Mouse (Mus musculus): Measurements from ENCODE around the gene 9530068E07Rik. TPM values are rescaled to one million over a fixed set of nuclear protein-coding genes. Genes with fewer than 3 reads are reported as not detected.

Gene 9530068E07Rik
- polyA plus RNA-seq, 2 experiments = 174 to 202 TPM

GRCm38 (mm10) chr11:52396597-52397188 lies 465 bp downstream of the 9530068E07Rik start:
- peak; percentile 73 for ATAC-seq (ENCODE audit: low FRiP score, low read depth)

GRCm38 (mm10) chr11:52397385-52397987 lies 1.3 kb downstream of the 9530068E07Rik start:
- DNase-seq (ENCODE audit: low spot score) = no peak
- H3K27me3 ChIP-seq (ENCODE audit: control insufficient read depth, insufficient read depth, low read length) = no peaks in the 10 kb centered on the region

More at GRCm38 (mm10) chr11:52396597-52397188, 465 bp downstream of the 9530068E07Rik start:
- Histone ChIP-seq H3K9me3 (ENCODE audit: control insufficient read depth, low read length) (no peaks in the 10 kb centered on the region), H3K27ac (replicated peaks; ENCODE audit: low read depth, low read length) (peak overlapping the region; percentile 87), H3K4me1 (ENCODE audit: control insufficient read depth, insufficient read depth, low read length) (peaks cover 4% of the 10 kb centered on the region; the same call in 1 of the 2 replicates), H3K4me3 (replicated peaks; ENCODE audit: low read length) (peak overlapping the region; percentile 88), H3K27me3 (ENCODE audit: control insufficient read depth, insufficient read depth, low read length) (no peaks in the 10 kb centered on the region), H3K36me3 (ENCODE audit: control insufficient read depth, insufficient read depth, low read length) (no peaks in the 10 kb centered on the region), H3K9ac (ENCODE audit: low read depth, low read length, severe bottlenecking) (peak overlapping the region; percentile 91), H3K4me2 (replicated peaks; ENCODE audit: low read depth, low read length, severe bottlenecking) (peak overlapping the region; percentile 73)
- no peak for DNase-seq (ENCODE audit: low spot score)
- under 1% methylated on average over 33 of the region's 33 CpGs for WGBS
- TF ChIP-seq POLR2A (IDR thresholded peaks at IDR 0.05; ENCODE audit: borderline replicate concordance, extremely low read depth, insufficient read depth, insufficient read length) = no peak

GRCm38 (mm10) chr11:52401476-52401875 lies 5.2 kb downstream of the 9530068E07Rik start:
- TF ChIP-seq POLR2A (IDR thresholded peaks at IDR 0.05; ENCODE audit: borderline replicate concordance, extremely low read depth, insufficient read depth, insufficient read length) = no peak
- Histone ChIP-seq H3K4me2 (replicated peaks; ENCODE audit: low read depth, low read length, severe bottlenecking) (no peak overlapping the region), H3K27me3 (ENCODE audit: control insufficient read depth, insufficient read depth, low read length) (no peaks in the 10 kb centered on the region), H3K36me3 (ENCODE audit: control insufficient read depth, insufficient read depth, low read length) (peaks cover 36% of the 10 kb centered on the region), H3K27ac (replicated peaks; ENCODE audit: low read depth, low read length) (no peak overlapping the region), H3K4me3 (replicated peaks; ENCODE audit: low read length) (no peak overlapping the region), H3K9me3 (ENCODE audit: control insufficient read depth, low read length) (no peaks in the 10 kb centered on the region), H3K4me1 (ENCODE audit: control insufficient read depth, insufficient read depth, low read length) (no peaks in the 10 kb centered on the region), H3K9ac (ENCODE audit: low read depth, low read length, severe bottlenecking) (no peak overlapping the region)
- DNase-seq (ENCODE audit: low spot score) = no peak
- ATAC-seq (ENCODE audit: low FRiP score, low read depth) = no peak
- 68% methylated on average over 2 of the region's 2 CpGs for WGBS

More at GRCm38 (mm10) chr11:52397385-52397987, 1.3 kb downstream of the 9530068E07Rik start:
- ATAC-seq (ENCODE audit: low FRiP score, low read depth) = no peak
- peak overlapping the region; percentile 91; the same call in 1 of the 2 replicates for H3K9ac ChIP-seq (ENCODE audit: low read depth, low read length, severe bottlenecking)
- TF ChIP-seq POLR2A (IDR thresholded peaks at IDR 0.05; ENCODE audit: borderline replicate concordance, extremely low read depth, insufficient read depth, insufficient read length) = no peak
- peaks cover 4% of the 10 kb centered on the region; the same call in 1 of the 2 replicates for H3K4me1 ChIP-seq (ENCODE audit: control insufficient read depth, insufficient read depth, low read length)
- H3K4me2 ChIP-seq (replicated peaks; ENCODE audit: low read depth, low read length, severe bottlenecking) = peak overlapping the region; percentile 73
- 86% methylated on average over 4 of the region's 4 CpGs for WGBS
- H3K9me3 ChIP-seq (ENCODE audit: control insufficient read depth, low read length) = no peaks in the 10 kb centered on the region
- peak overlapping the region; percentile 88 for H3K4me3 ChIP-seq (replicated peaks; ENCODE audit: low read length)
- H3K36me3 ChIP-seq (ENCODE audit: control insufficient read depth, insufficient read depth, low read length) = 0 out of 2 replicates have a peak, but pooled peaks cover 3% of the 10 kb centered on the region
- H3K27ac ChIP-seq (replicated peaks; ENCODE audit: low read depth, low read length) = no peak overlapping the region

DNA sequence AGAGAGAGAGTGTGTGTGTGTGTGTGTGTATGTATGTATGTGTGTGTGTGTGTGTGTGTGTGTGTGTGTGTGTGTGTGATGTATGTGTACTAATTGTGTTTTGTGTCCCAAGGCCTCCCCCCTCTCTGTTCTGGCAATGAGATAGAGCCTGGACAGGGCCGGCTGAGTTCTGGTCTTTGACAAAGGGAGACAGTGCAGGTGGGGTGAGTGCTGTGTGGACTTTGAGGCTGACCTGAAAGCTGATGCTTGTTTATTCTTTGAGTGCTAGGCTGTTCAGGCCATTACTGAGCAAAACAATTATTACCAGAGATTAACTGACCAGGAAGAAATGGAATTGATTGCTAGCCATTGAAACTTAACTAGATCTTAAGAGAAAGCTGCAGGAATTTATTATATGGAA lies 6.3 kb downstream of the 9530068E07Rik start:
- peaks cover 47% of the 10 kb centered on the region for H3K36me3 ChIP-seq (ENCODE audit: control insufficient read depth, insufficient read depth, low read length)
- TF ChIP-seq POLR2A (IDR thresholded peaks at IDR 0.05; ENCODE audit: borderline replicate concordance, extremely low read depth, insufficient read depth, insufficient read length) = no peak
- WGBS = 40% methylated on average over 1 of the region's 1 CpGs

GRCm38 (mm10) chr11:52404209-52404608 lies 8.0 kb downstream of the 9530068E07Rik start:
- Histone ChIP-seq H3K4me3 (replicated peaks; ENCODE audit: low read length) (no peak overlapping the region), H3K9ac (ENCODE audit: low read depth, low read length, severe bottlenecking) (no peak overlapping the region), H3K4me1 (ENCODE audit: control insufficient read depth, insufficient read depth, low read length) (no peaks in the 10 kb centered on the region), H3K9me3 (ENCODE audit: control insufficient read depth, low read length) (no peaks in the 10 kb centered on the region), H3K36me3 (ENCODE audit: control insufficient read depth, insufficient read depth, low read length) (peaks cover 63% of the 10 kb centered on the region), H3K27me3 (ENCODE audit: control insufficient read depth, insufficient read depth, low read length) (no peaks in the 10 kb centered on the region), H3K27ac (replicated peaks; ENCODE audit: low read depth, low read length) (no peak overlapping the region), H3K4me2 (replicated peaks; ENCODE audit: low read depth, low read length, severe bottlenecking) (no peak overlapping the region)
- WGBS = 95% methylated on average over 5 of the region's 5 CpGs
- no peak for ATAC-seq (ENCODE audit: low FRiP score, low read depth)
- DNase-seq (ENCODE audit: low spot score) = no peak
- no peak for TF ChIP-seq POLR2A (IDR thresholded peaks at IDR 0.05; ENCODE audit: borderline replicate concordance, extremely low read depth, insufficient read depth, insufficient read length)

More for the DNA sequence above, 6.3 kb downstream of the 9530068E07Rik start:
- Histone ChIP-seq H3K9ac (ENCODE audit: low read depth, low read length, severe bottlenecking) (no peak overlapping the region), H3K4me1 (ENCODE audit: control insufficient read depth, insufficient read depth, low read length) (no peaks in the 10 kb centered on the region), H3K27ac (replicated peaks; ENCODE audit: low read depth, low read length) (no peak overlapping the region), H3K4me2 (replicated peaks; ENCODE audit: low read depth, low read length, severe bottlenecking) (no peak overlapping the region), H3K27me3 (ENCODE audit: control insufficient read depth, insufficient read depth, low read length) (no peaks in the 10 kb centered on the region), H3K9me3 (ENCODE audit: control insufficient read depth, low read length) (no peaks in the 10 kb centered on the region), H3K4me3 (replicated peaks; ENCODE audit: low read length) (no peak overlapping the region)
- DNase-seq (ENCODE audit: low spot score) = no peak
- ATAC-seq (ENCODE audit: low FRiP score, low read depth) = no peak
